Comparison of ENCODE assay signal across 19 mouse cellular contexts in genomic region chr14:23645361-23646063, GRCm38 (mm10).
DNase-seq lines count a peak whose midpoint lies in the region; ATAC-seq and TF ChIP-seq lines count a peak whose summit lies in the region.
"Had no signal": no experiment of that assay in that cellular context is flagged by ENCODE, and none has a peak within 500 bp of the region (broad histone marks: within the 10 kb centered on the region; RNA-seq: fewer than 3 reads in every experiment).

No protein-coding gene starts in this region.

- TF ChIP-seq EP300 in lung, postnatal 0 days (IDR thresholded peaks at IDR 0.05), result no peak

- WGBS in midbrain, postnatal 0 days, result 53% methylated on average over 9 of the region's 9 CpGs
- WGBS in lung, postnatal 0 days, result 71% methylated on average over 9 of the region's 9 CpGs

- no peaks in the 10 kb centered on the region for H3K9me3 ChIP-seq in midbrain, postnatal 0 days (ENCODE audit: low read length)
- no peaks in the 10 kb centered on the region for H3K9me3 ChIP-seq in lung, postnatal 0 days (ENCODE audit: low read length)
- H3K9me3 ChIP-seq: heart, embryonic 13.5 days; limb, embryonic 13.5 days; liver, embryonic 15.5 days; neural tube, embryonic 12.5 days; stomach, embryonic 15.5 days had no signal

- intact Hi-C loops in left cerebral cortex, postnatal 4 days (cut with DNase I), result no loop called here

- no peaks in the 10 kb centered on the region for H3K27me3 ChIP-seq in midbrain, postnatal 0 days (ENCODE audit: insufficient read depth, low read length)
- H3K27me3 ChIP-seq in lung, postnatal 0 days (replicated peaks; ENCODE audit: insufficient read depth, low read length), result no peaks in the 10 kb centered on the region
- H3K27me3 ChIP-seq: limb, embryonic 13.5 days; liver, embryonic 15.5 days; neural tube, embryonic 12.5 days; stomach, embryonic 15.5 days had no signal

- no peak overlapping the region for H3K9ac ChIP-seq in midbrain, postnatal 0 days (replicated peaks; ENCODE audit: low read length, poor library complexity, severe bottlenecking)
- H3K9ac ChIP-seq in lung, postnatal 0 days (replicated peaks; ENCODE audit: low read depth), result no peak overlapping the region
- H3K9ac ChIP-seq: heart, embryonic 13.5 days; limb, embryonic 13.5 days; liver, embryonic 15.5 days; neural tube, embryonic 12.5 days; stomach, embryonic 15.5 days had no signal

- 0 out of 2 replicates have a peak, but pooled peaks have one; percentile 47 for ATAC-seq in midbrain, postnatal 0 days (ENCODE audit: low FRiP score)
- ATAC-seq in lung, postnatal 0 days, result no peak

- no peak for TF ChIP-seq CTCF in midbrain, postnatal 0 days (IDR thresholded peaks at IDR 0.05)
- no peak for TF ChIP-seq CTCF in lung, postnatal 0 days (IDR thresholded peaks at IDR 0.05)

- H3K4me1 ChIP-seq in midbrain, postnatal 0 days (ENCODE audit: insufficient read depth, low read length), result no peaks in the 10 kb centered on the region
- H3K4me1 ChIP-seq in lung, postnatal 0 days (ENCODE audit: insufficient read depth, low read depth, low read length), result no peaks in the 10 kb centered on the region
- H3K4me1 ChIP-seq: heart, embryonic 13.5 days; liver, embryonic 15.5 days; stomach, embryonic 15.5 days had no signal

- H3K36me3 ChIP-seq in midbrain, postnatal 0 days (ENCODE audit: insufficient read depth, low read length), result no peaks in the 10 kb centered on the region
- H3K36me3 ChIP-seq in lung, postnatal 0 days (ENCODE audit: insufficient read depth, low read length), result no peaks in the 10 kb centered on the region
- H3K36me3 ChIP-seq: heart, embryonic 13.5 days; limb, embryonic 13.5 days; liver, embryonic 15.5 days; neural tube, embryonic 12.5 days; stomach, embryonic 15.5 days had no signal

- no peak overlapping the region for H3K4me3 ChIP-seq in midbrain, postnatal 0 days (ENCODE audit: low read depth, low read length)
- no peak overlapping the region for H3K4me3 ChIP-seq in lung, postnatal 0 days (ENCODE audit: low read depth, low read length)
- H3K4me3 ChIP-seq: heart, embryonic 13.5 days; limb, embryonic 13.5 days; liver, embryonic 15.5 days; neural tube, embryonic 12.5 days; stomach, embryonic 15.5 days had no signal

- H3K27ac ChIP-seq in midbrain, postnatal 0 days (ENCODE audit: low read depth, low read length), result no peak overlapping the region
- H3K27ac ChIP-seq in lung, postnatal 0 days (ENCODE audit: low read length), result no peak overlapping the region
- H3K27ac ChIP-seq: heart, embryonic 13.5 days; kidney, postnatal 0 days; limb, embryonic 13.5 days; liver, embryonic 15.5 days; neural tube, embryonic 12.5 days; stomach, embryonic 15.5 days had no signal

- DNase-seq in adrenal gland, adult 2 months, result peak; percentile 63
- DNase-seq in adrenal gland, postnatal 4 days (ENCODE audit: low spot score in 2 of 2), result no peak
- peak; percentile 35 to 45 for DNase-seq in left cerebral cortex, adult 9 months (ENCODE audit: low spot score in 2 of 2)
- no peak for DNase-seq in left cerebral cortex, postnatal 4 days
- DNase-seq in adrenal gland, postnatal 10 days, result peak; percentile 29
- DNase-seq in midbrain, postnatal 0 days (ENCODE audit: low spot score), result no peak
- DNase-seq in neural tube, embryonic 10.5 days (ENCODE audit: extremely low spot score, low spot score), result no peak
- no peak for DNase-seq in lung, postnatal 0 days (ENCODE audit: low spot score)
- DNase-seq: cerebellum, adult 11-12 months; cerebellum, postnatal 36 days; heart, postnatal 4 days; layer of hippocampus, adult 9-11 months; thymus, postnatal 36 days had no signal

- H3K4me2 ChIP-seq in midbrain, postnatal 0 days (ENCODE audit: low read depth, low read length, poor library complexity, severe bottlenecking), result no peak overlapping the region
- H3K4me2 ChIP-seq in lung, postnatal 0 days (replicated peaks; ENCODE audit: low read depth, low read length), result no peak overlapping the region
- H3K4me2 ChIP-seq: heart, embryonic 13.5 days; limb, embryonic 13.5 days; liver, embryonic 15.5 days; neural tube, embryonic 12.5 days; stomach, embryonic 15.5 days had no signal

Comparison
In these comparisons a context has a peak if more than half of its experiments do, and no peak if none do; other contexts are left out.
1. DNase-seq: peak in adrenal gland, adult 2 months (single experiment), left cerebral cortex, adult 9 months (2 of 2) and adrenal gland, postnatal 10 days (single experiment); none in adrenal gland, postnatal 4 days (0 of 2), left cerebral cortex, postnatal 4 days (single experiment), midbrain, postnatal 0 days (single experiment), neural tube, embryonic 10.5 days (single experiment) and lung, postnatal 0 days (single experiment).